Mouse (Mus musculus): ENCODE results near the gene Zfp846.
"Not testable (repeated sequence)": the region's sequence is repeated elsewhere in the genome, so short reads cannot be mapped to it uniquely, and the experiment has no call there.

Gene Zfp846

GRCm38 (mm10) chr9:20581175-20581634, at the start of gene Zfp846:
TSS of gene Zfp846 (plus strand) at chr9:20581291.
- POLR2A ChIA-PET = interaction anchor here (0.5 to 1.8 kb wide), 31 partner anchors 9 to 297 kb away, joined by 3 to 35 read pairs (median 4); partner anchors contain the start of genes Pin1 (in 2 of the 4), Ubl5 (in 2 of the 4) and Zfp266 (in 2 of the 4)
- CTCF ChIA-PET = interaction anchor here in 2 of 4 experiments (0.8 to 1.1 kb wide), 4 partner anchors 37 to 176 kb away, joined by 3 to 4 read pairs (median 3); no protein-coding TSS in a partner anchor

DNA sequence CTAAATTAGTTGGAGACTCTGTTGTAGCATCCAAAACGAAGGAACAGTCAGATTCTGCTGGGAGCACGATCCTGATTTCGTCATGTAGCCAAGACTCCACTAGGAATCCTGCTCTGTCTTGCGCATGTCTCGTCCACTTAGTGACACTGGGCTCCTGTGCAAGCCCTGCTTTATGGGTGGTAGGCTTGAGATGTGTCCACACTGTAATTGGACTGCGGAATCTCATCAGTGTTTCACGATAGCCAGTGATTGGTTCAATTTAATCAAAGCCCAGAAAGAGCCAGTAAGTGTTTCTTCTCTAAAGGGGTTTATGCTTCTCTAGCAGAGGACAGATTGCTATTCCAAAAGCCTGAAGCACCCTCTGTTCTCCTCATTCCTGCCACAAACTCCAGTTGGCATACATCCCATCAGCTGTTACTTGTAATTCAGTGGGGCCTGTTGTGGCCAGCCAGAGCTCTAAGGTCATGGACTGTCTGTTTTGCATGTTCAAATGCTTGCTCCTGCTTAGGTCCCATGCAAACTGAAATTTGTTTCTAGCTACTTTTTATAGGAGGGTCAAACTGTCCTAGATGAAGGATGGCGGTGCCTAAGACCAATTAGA, 46.7 kb upstream of the Zfp846 start:
- ChIA-PET CTCF (no interaction called here), POLR2A (interaction anchor here in 1 of 4 experiments (0.9 kb wide), 1 partner anchor 10 kb away, joined by 3 read pairs; no protein-coding TSS in a partner anchor)

DNA sequence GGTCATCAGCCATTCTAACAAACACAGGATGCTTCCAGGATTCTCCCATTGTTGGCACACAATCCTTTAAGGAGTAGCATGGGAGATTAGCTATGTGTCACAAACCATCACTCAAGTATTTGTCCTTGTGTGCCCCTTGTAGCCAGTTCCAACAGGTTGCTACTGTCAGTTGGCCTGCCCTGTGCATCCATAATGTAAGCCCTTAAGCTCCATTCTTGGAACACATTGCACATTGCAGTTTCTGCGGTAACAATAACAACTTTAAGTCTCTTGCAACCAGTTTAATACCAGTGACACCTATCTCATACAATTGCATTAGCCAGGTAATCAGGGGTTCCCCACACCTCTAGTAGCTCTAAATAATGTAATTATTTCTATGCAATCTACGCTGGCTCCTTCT, 44.5 kb upstream of the Zfp846 start:
- POLR2A ChIA-PET = interaction anchor here in 2 of 4 experiments (0.6 to 2.2 kb wide), 5 partner anchors 8 to 106 kb away, joined by 3 to 7 read pairs (median 4); partner anchors contain the start of genes Ubl5 (in 2 of the 2) and Zfp266 (in 1 of the 2)
- CTCF ChIA-PET = interaction anchor here in 1 of 4 experiments (0.7 kb wide), 1 partner anchor 16 kb away, joined by 3 read pairs; the partner anchor contains the start of gene Zfp266

DNA sequence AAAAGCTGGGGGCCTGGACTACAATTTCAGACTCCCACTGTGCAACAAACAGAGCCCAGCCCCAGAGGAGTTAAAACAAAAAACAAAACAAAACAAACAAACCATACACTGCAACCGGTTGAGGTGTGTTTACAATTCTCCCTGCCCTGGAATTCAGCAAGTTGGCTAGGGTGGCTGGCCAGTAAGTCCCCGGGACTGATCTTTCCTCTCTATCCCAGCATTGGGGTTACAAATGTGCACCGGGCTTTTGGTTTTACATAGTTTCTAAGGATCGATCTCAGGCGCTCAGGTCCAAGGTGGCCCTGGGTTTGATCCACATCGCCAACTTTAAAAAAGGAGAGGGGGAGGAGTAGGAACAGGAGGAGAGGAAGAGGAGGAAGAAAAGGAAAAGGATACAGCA, 37.6 kb upstream of the Zfp846 start:
- ChIA-PET POLR2A (interaction anchor here (0.6 to 2.7 kb wide), 17 partner anchors 12 to 471 kb away, joined by 3 to 39 read pairs (median 9); partner anchors contain the start of genes Zfp266 (in 3 of the 4), Pin1 (in 2 of the 4), Ubl5 (in 2 of the 4) and Zfp846 (in 2 of the 4)), CTCF (interaction anchor here in 1 of 4 experiments (1.7 kb wide), 1 partner anchor 76 kb away, joined by 3 read pairs; no protein-coding TSS in a partner anchor)

DNA sequence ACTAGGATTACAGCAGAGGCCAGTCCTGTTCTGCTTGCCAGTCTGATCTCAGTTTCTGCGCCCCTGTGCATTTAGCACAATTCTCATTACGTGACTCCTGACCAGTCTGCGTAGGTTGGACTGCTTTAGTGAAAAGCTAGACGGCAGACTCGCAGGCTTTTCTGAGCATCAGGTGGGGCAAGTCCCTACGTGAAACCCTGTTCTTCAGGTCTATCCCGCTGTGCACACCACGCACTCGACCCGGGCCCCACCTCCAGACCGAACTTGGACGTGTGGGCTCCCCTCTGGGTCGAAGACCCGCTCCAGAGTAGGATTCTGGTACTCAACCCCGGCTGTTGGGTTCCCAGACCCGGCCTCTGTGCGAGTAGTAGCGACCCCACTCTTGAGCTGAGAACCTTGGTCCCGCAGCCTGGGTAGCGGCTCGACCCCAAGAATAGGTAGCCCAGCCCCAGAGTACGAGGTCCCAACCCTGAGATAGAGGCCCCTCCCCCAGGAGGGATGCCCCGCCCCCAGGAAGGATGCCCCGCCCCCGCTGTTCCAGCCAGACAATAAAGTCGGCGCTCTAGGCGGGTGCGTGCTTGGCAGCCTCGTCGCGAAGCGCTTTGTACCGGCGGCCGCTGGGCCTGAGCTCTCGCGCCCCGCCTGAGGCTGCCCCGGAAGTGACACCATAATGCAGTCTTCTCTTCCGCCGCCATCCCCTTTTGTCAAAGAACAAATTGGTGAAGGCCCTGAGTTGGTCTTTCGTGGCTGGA, 36.8 kb upstream of the Zfp846 start:
- POLR2A ChIA-PET = interaction anchor here (0.5 to 2.7 kb wide), 64 partner anchors 8 to 922 kb away, joined by 3 to 39 read pairs (median 4); partner anchors contain the start of genes Zfp266 (in 4 of the 4), Zfp846 (in 4 of the 4), Ubl5 (in 3 of the 4) and Fbxl12 (in 2 of the 4)
- CTCF ChIA-PET = interaction anchor here in 1 of 4 experiments (0.5 to 1.7 kb wide), 3 partner anchors 37 to 77 kb away, joined by 3 to 5 read pairs (median 3); partner anchors contain the start of gene Zfp846

DNA sequence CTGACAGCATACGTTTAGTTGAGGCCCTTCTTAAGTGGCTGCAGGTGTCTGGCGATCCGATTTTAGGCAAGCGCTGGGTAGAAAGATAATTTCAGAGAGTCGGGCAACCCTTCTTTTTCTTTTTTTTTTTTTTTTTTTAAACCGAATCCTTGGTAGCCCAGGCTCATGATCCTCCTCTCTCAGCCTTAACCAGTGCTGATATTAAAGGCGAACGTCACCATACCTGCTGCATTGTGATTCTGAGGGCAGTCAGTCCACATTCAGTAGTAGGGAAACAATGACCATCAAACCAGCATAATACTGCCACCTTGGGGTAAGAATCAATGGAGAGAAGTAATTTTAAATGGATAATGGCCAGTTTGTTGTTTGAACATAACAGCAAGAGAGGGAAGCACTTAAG, 35.9 kb upstream of the Zfp846 start:
- ChIA-PET POLR2A (interaction anchor here (0.6 to 2.7 kb wide), 53 partner anchors 8 to 923 kb away, joined by 3 to 39 read pairs (median 4); partner anchors contain the start of genes Zfp266 (in 4 of the 4), Ubl5 (in 3 of the 4), Zfp846 (in 3 of the 4) and Pin1 (in 2 of the 4)), CTCF (interaction anchor here in 1 of 4 experiments (1.7 kb wide), 1 partner anchor 78 kb away, joined by 3 read pairs; no protein-coding TSS in a partner anchor)

GRCm38 (mm10) chr9:20551781-20552275, 29.3 kb upstream of the Zfp846 start:
- ChIA-PET CTCF (interaction anchor here in 2 of 4 experiments (0.6 to 0.7 kb wide), 2 partner anchors 59 to 1859 kb away, joined by 3 read pairs; no protein-coding TSS in a partner anchor), POLR2A (interaction anchor here in 2 of 4 experiments (0.7 to 0.9 kb wide), 3 partner anchors 37 to 91 kb away, joined by 3 read pairs; partner anchors contain the start of gene Ubl5 (in 1 of the 2))

DNA sequence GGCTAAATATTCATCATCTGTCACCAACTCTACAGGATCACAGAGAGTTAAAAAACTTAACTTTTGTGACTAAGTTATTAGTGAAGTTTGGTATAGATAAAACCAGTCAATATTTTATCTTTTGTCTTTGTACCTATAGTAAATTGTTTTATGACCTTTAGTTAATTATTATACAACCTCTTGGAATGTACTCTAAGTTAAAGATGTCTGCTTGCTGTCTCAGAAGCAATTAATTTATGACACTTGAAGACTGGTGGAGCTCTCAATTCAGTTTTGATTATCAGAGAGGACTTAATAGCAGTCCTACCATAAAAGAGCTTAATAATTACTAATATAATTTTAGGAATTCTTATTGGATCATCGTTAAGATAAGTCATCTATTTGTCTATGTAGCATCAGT, 28.4 kb upstream of the Zfp846 start:
- POLR2A ChIA-PET = interaction anchor here in 3 of 4 experiments (0.7 to 1.3 kb wide), 3 partner anchors 8 to 90 kb away, joined by 3 to 4 read pairs (median 3); partner anchors contain the start of gene Ubl5 (in 1 of the 3)
- CTCF ChIA-PET = no interaction called here

GRCm38 (mm10) chr9:20562177-20562576, 18.9 kb upstream of the Zfp846 start:
- ChIA-PET POLR2A (no interaction called here), CTCF (no interaction called here)

DNA sequence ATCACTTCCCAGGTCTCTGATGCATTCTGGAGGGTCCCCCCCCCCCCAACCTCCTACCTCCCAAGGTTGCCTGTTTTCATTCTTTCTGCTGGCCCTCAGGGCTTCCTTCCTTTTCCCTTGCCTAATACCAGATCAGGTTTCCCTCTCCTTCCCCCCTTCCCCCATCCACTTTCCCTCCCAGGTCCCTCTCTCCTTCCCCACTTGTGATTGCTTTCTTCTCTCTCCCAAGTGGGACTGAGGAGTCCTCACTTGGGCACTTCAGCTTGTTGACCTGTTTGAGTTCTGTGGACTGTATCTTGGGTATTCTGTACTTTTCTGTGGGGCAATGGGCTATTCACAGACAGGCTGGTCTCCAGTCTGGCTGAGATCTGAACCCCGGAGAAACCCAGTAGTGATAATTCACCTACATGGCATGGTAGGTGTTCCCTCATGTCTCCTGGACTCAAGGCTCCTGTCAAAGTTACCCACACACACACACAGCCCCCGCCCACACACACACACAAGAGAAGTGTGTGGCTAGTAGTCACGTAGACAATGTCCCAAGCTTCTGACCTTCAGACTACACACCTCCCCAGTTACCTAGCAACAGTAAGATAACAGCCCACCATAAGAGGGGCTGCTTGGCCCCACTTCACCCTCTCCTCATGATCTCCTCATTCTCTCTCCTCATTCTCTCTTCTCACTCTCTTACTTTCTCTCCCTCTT, 15.6 kb upstream of the Zfp846 start:
- POLR2A ChIA-PET, CTCF ChIA-PET: not testable (repeated sequence)

DNA sequence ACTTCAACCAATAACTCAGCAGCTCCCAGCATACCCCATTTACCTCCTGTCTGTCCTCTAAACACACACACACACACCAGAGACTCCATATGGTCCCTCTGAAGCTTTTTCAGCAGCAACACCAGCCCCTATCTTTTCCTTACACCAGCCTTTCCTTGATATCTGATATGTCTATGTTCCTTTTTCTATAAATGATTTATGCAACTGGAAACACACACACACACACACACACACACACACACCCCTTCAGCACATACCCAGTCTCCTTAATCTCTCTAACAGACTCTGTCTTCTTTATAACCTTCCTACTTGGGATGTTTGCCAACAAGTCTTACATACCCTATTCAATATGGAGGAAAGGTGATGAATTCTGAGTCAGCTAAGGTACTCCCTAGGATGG, 10.0 kb upstream of the Zfp846 start:
- POLR2A ChIA-PET = interaction anchor here in 3 of 4 experiments (0.6 to 1.7 kb wide), 6 partner anchors 10 to 289 kb away, joined by 3 to 9 read pairs (median 3); partner anchors contain the start of genes Ubl5 (in 1 of the 3) and Zfp846 (in 1 of the 3)

DNA sequence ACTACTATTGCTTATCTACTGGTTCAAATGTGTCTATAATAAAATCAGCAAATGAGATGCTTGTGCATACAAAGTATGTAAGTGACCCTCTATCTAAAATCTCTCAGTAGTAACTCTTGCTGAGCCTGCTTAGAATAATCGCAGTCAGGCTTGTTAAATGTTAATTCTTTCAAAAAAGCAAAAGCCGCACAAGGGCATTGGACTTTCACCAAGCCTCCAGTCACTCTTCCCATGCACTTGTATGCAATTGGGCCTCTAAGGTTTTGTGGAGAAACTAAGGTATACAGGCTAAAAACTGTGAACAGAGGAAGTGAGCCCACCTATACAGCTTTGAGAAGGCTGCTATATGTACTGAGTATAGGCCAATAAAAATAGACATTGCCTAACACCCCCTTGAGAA, 4.5 kb upstream of the Zfp846 start:
- ChIA-PET POLR2A (interaction anchor here in 3 of 4 experiments (0.9 to 1.4 kb wide), 3 partner anchors 32 to 147 kb away, joined by 3 read pairs; partner anchors contain the start of gene Ubl5 (in 1 of the 3)), CTCF (no interaction called here)

More for the DNA sequence above, 10.0 kb upstream of the Zfp846 start:
- CTCF ChIA-PET = no interaction called here

DNA sequence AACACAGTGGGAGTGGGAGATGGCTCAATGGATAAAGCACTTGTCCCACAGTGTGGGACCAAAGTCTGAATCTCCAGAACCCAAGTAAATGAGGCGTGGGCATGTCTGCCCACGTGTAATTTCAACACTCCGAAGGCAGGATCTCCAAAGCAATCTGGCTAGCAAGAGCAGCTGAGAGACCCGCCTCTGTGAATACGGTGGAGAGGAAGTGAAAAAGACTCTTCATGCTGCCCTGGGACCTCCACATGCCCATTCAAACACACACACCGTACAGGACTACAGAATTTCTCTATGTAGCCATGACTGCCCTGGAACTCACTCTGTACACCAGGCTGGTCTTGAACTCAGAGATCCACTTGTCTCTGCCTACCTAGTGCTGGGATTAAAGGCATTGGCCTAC, 20.2 kb downstream of the Zfp846 start:
- CTCF ChIA-PET = no interaction called here

GRCm38 (mm10) chr9:20606269-20606668, 25.2 kb downstream of the Zfp846 start:
- ChIA-PET CTCF (interaction anchor here in 1 of 4 experiments (0.6 kb wide), 2 partner anchors 29 to 46 kb away, joined by 3 read pairs; partner anchors contain the start of gene Pin1), POLR2A (interaction anchor here in 2 of 4 experiments (0.9 to 2.0 kb wide), 3 partner anchors 11 to 36 kb away, joined by 3 to 10 read pairs (median 5); partner anchors contain the start of gene Ubl5 (in 2 of the 2))

More for the DNA sequence above, 20.2 kb downstream of the Zfp846 start:
- POLR2A ChIA-PET = interaction anchor here in 1 of 4 experiments (1.1 to 1.5 kb wide), 2 partner anchors 41 to 43 kb away, joined by 3 to 4 read pairs; partner anchors contain the start of genes Fbxl12 and Ubl5

DNA sequence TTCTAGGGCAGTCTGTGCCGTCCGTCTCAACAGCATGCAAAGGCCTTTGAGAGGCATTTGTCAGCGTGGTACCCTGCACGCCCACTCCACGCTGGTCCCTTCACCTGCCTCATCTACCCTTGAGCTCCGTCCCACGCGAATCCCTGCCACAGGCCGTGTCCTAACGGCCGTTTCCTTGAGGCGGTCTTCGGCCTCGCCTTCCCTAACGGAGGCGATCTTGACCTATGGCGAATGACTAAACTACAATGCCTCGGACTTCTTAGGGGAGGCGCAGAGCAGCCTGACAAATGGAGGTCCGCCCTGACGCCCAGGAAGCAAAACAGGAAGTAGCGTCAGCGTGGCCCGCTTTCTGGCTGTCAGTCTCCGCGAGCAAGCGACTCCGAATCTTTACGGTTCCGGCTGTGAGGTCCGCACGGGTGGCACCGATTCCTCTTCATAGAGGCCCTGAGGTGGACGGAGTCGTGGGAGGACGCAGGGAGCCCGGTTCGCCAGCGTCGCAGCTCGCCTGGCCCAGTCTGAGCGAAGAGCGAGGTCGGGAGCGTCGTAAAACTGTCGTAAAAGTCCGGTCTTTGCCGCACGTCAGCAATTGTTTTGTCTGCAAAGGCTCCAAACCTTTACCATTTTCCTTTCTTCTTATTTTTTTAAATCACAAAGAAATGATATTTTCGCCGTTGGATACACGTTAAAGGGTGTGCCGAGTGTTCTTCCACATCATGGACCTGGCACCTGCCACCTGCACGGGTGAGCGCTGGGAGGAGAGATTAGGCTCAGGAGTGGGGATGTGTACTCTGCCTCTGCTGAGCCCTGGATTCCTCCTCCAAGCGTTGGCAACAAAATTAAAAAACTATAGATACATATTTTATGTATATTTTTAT, 26.2 kb downstream of the Zfp846 start:
- ChIA-PET POLR2A (interaction anchor here in 3 of 4 experiments (0.5 to 2.5 kb wide), 10 partner anchors 12 to 286 kb away, joined by 3 to 15 read pairs (median 4); partner anchors contain the start of genes Ubl5 (in 3 of the 3), Pin1 (in 1 of the 3) and Zfp26 (in 1 of the 3)), CTCF (interaction anchor here in 1 of 4 experiments (1.0 kb wide), 1 partner anchor 140 kb away, joined by 3 read pairs; no protein-coding TSS in a partner anchor)

GRCm38 (mm10) chr9:20609831-20610464, 28.9 kb downstream of the Zfp846 start:
- POLR2A ChIA-PET = interaction anchor here in 2 of 4 experiments (0.6 to 1.8 kb wide), 6 partner anchors 13 to 79 kb away, joined by 3 to 5 read pairs (median 3); partner anchors contain the start of gene Ubl5 (in 1 of the 2)
- CTCF ChIA-PET = interaction anchor here in 1 of 4 experiments (0.6 kb wide), 1 partner anchor 369 kb away, joined by 3 read pairs; no protein-coding TSS in a partner anchor
